Mouse (Mus musculus) mature B cell (primary cell): Measurements from ENCODE around the gene Cym.

Source experiments
- in situ Hi-C: fragments of 300-500 bp; cut with MboI; formaldehyde crosslinking; loops from 2 replicates; pipeline ENCODE4 v1.14.3; 2019

Gene Cym

DNA sequence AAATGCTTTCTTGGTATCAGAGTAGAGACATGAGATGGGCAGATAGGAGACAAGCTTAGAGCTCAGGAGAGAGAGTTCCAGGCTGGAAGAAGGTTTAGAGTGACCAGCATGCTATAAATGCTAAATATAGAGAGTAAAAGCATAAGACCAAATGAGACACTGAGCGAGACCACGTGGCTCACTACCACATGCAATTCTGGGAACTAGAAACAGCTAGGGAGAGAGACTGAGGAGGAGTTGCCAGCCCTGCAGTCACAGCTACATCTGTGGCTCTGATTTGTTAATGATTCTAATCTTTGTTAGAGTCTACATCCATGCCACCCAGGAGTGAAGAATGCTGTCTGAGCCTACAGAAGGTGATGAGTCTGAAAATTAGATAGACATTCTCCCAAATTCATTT, 52.0 kb downstream of the Cym start:
- in situ Hi-C loops = no loop called here

DNA sequence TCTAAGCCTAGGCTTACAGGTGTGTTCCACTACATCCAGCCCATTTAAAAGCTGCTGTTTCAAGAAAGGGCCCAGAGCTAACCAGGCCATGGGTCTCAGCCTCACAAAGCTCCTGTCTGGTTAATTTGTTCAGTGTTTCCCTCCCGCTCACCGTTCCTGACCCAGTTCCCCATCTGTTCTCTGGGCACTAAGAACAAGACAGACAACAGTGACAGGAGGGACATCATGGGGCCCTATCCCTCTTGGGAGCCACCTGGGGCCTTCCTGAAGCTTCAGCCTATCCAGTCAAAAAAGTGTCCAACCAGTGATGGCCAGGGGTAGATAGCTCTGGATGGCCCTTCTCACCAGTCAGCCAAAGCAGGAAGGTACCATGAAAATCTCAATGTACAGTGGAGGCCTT, 58.8 kb downstream of the Cym start:
- in situ Hi-C loops = no loop called here
